Comparison of ENCODE assay signal across 8 mouse cellular contexts in genomic region chr7:131362615-131363300, GRCm38 (mm10). TPM values are rescaled to one million over a fixed set of nuclear protein-coding genes. Genes with fewer than 3 reads are reported as not detected.
DNase-seq lines count a peak whose midpoint lies in the region; ATAC-seq lines count a peak whose summit lies in the region.

2310057M21Rik (minus strand) TSS chr7:131362759.

- H3K27me3 ChIP-seq in embryonic facial prominence, embryonic 12.5 days: no peaks in the 10 kb centered on the region
- no peaks in the 10 kb centered on the region for H3K27me3 ChIP-seq in limb, embryonic 11.5 days (ENCODE audit: control insufficient read depth, insufficient read depth, low read length)
- no peaks in the 10 kb centered on the region for H3K27me3 ChIP-seq in midbrain, embryonic 14.5 days (ENCODE audit: control insufficient read depth, insufficient read depth, low read length)

- under 1% methylated on average over 55 of the region's 55 CpGs for WGBS in embryonic facial prominence, embryonic 12.5 days
- WGBS in limb, embryonic 11.5 days: under 1% methylated on average over 55 of the region's 55 CpGs
- WGBS in midbrain, embryonic 14.5 days: under 1% methylated on average over 55 of the region's 55 CpGs

- no peaks in the 10 kb centered on the region for H3K9me3 ChIP-seq in embryonic facial prominence, embryonic 12.5 days
- H3K9me3 ChIP-seq in limb, embryonic 11.5 days (ENCODE audit: control insufficient read depth, low read length): no peaks in the 10 kb centered on the region
- H3K9me3 ChIP-seq in midbrain, embryonic 14.5 days (ENCODE audit: control insufficient read depth, low read length): no peaks in the 10 kb centered on the region

- peak within 1 kb of the TSS; percentile 84 for H3K9ac ChIP-seq in embryonic facial prominence, embryonic 12.5 days
- H3K9ac ChIP-seq in limb, embryonic 11.5 days (ENCODE audit: low read length): peak within 1 kb of the TSS; percentile 90
- peak within 1 kb of the TSS; percentile 81 for H3K9ac ChIP-seq in midbrain, embryonic 14.5 days (replicated peaks; ENCODE audit: low read length)

- H3K27ac ChIP-seq in embryonic facial prominence, embryonic 12.5 days: peak within 1 kb of the TSS; percentile 91
- peak within 1 kb of the TSS; percentile 71 for H3K27ac ChIP-seq in limb, embryonic 11.5 days (replicated peaks; ENCODE audit: low read depth, low read length)
- peak within 1 kb of the TSS; percentile 86 for H3K27ac ChIP-seq in midbrain, embryonic 14.5 days (replicated peaks; ENCODE audit: low read depth, low read length)

- peak within 1 kb of the TSS; percentile 83 for H3K4me2 ChIP-seq in embryonic facial prominence, embryonic 12.5 days (replicated peaks)
- H3K4me2 ChIP-seq in limb, embryonic 11.5 days (ENCODE audit: low read depth, severe bottlenecking): peak within 1 kb of the TSS; percentile 73
- peak within 1 kb of the TSS; percentile 89 for H3K4me2 ChIP-seq in midbrain, embryonic 14.5 days (ENCODE audit: low read length)

- peaks cover 3% of the 10 kb centered on the region; the same call in 1 of the 2 replicates for H3K36me3 ChIP-seq in embryonic facial prominence, embryonic 12.5 days
- H3K36me3 ChIP-seq in limb, embryonic 11.5 days (ENCODE audit: control insufficient read depth, insufficient read depth, low read length): peaks cover 2% of the 10 kb centered on the region
- H3K36me3 ChIP-seq in midbrain, embryonic 14.5 days (ENCODE audit: control insufficient read depth, insufficient read depth, low read length): peaks cover 15% of the 10 kb centered on the region

- H3K4me1 ChIP-seq in embryonic facial prominence, embryonic 12.5 days: peaks cover 8% of the 10 kb centered on the region
- H3K4me1 ChIP-seq in limb, embryonic 11.5 days (ENCODE audit: control insufficient read depth, insufficient read depth, low read length): no peaks in the 10 kb centered on the region
- H3K4me1 ChIP-seq in midbrain, embryonic 14.5 days (ENCODE audit: control insufficient read depth, insufficient read depth, low read length): peaks cover 14% of the 10 kb centered on the region

- peak; percentile 93 for DNase-seq in 3134 (ENCODE audit: extremely low read depth, insufficient read length, low spot score)
- peak; percentile 95 for DNase-seq in adrenal gland, postnatal 25 days
- DNase-seq in heart, adult 11 months: peak; percentile 100
- peak; percentile 93 for DNase-seq in kidney, adult 18-20 months
- peak; percentile 97 for DNase-seq in limb, embryonic 11.5 days (ENCODE audit: low spot score)
- DNase-seq in midbrain, embryonic 14.5 days: peak; percentile 99
- DNase-seq in spleen, postnatal 10 days (ENCODE audit: low spot score in 2 of 2): peak; percentile 83 to 88

- peak within 1 kb of the TSS; percentile 86 for H3K4me3 ChIP-seq in embryonic facial prominence, embryonic 12.5 days
- H3K4me3 ChIP-seq in limb, embryonic 11.5 days (ENCODE audit: low read depth, low read length): peak within 1 kb of the TSS; percentile 55
- H3K4me3 ChIP-seq in midbrain, embryonic 14.5 days (replicated peaks; ENCODE audit: low read depth, low read length): peak within 1 kb of the TSS; percentile 82

- ATAC-seq in embryonic facial prominence, embryonic 12.5 days (ENCODE audit: insufficient number of reproducible peaks, insufficient read depth, low FRiP score, low TSS enrichment): peak; percentile 97
- ATAC-seq in limb, embryonic 11.5 days (ENCODE audit: insufficient number of reproducible peaks, low FRiP score, low TSS enrichment, low read depth): peak; percentile 96
- ATAC-seq in midbrain, embryonic 14.5 days (ENCODE audit: low FRiP score, low TSS enrichment): peak; percentile 96

RNA-seq across cellular contexts. Expression of gene 2310057M21Rik, which starts in this region (rescaled TPM):
- 10.3 and 14.3 TPM in 2 replicates for total RNA-seq in adrenal gland, postnatal 25 days (2021)
- 21.0 and 23.4 TPM in 2 replicates for polyA plus RNA-seq in embryonic facial prominence, embryonic 12.5 days (2016; fragmentation: Nextera tagmentation; extraction: Ambion mirVana)
- polyA plus RNA-seq in limb, embryonic 11.5 days (2014; fragmentation: Nextera tagmentation; extraction: Ambion mirVana): 18.6 and 24.3 TPM in 2 replicates
- polyA plus RNA-seq in midbrain, embryonic 14.5 days (2014; fragmentation: Nextera tagmentation; extraction: Ambion mirVana): 28.8 and 28.9 TPM in 2 replicates

Comparison
In these comparisons a context has a peak if more than half of its experiments do, and no peak if none do; other contexts are left out.
1. Peak in every context shown above with its lines: DNase-seq, ATAC-seq, H3K4me3 ChIP-seq and H3K27ac ChIP-seq.